Mouse (Mus musculus): ENCODE measurements around the gene Ugt1a10. TPM values are rescaled to one million over a fixed set of nuclear protein-coding genes. Genes with fewer than 3 reads are reported as not detected.
"Not testable (repeated sequence)": the region's sequence is repeated elsewhere in the genome, so short reads cannot be mapped to it uniquely, and the experiment has no call there.

Gene Ugt1a10
- polyA plus RNA-seq, 1 experiment from 2014 or later, result not detected

DNA sequence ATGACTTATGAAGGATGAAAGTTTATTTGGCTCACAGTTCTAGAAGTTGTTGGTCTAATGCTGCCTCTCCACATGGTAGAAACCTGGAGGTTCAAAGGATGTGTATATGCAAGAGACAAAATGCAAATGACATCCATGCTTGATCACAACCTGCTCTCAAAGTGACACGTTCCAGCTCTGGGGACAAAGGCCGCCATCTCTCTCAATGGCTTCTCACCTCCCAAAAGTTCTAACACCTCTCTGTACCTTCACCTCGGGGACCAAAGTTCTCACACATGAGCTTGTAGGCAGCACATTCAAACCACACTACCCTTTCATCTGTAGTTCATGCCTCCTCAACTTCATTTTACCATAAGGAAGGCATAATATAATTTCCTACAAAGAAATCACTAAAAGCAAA, 162.4 kb downstream of the Ugt1a10 start:
- WGBS, result 39% methylated on average over 3 of the region's 3 CpGs
- Histone ChIP-seq H3K27ac (no peak overlapping the region), H3K4me1 (replicated peaks) (no peaks in the 10 kb centered on the region), H3K4me3 (replicated peaks) (no peak overlapping the region), H3K27me3 (no peaks in the 10 kb centered on the region), H3K4me2 (no peak overlapping the region), H3K9me3 (peaks cover 48% of the 10 kb centered on the region), H3K36me3 (no peaks in the 10 kb centered on the region), H3K9ac (replicated peaks) (no peak overlapping the region)
- ATAC-seq (ENCODE audit: insufficient number of reproducible peaks, insufficient read depth, low FRiP score, low TSS enrichment, low read depth), result no peak

DNA sequence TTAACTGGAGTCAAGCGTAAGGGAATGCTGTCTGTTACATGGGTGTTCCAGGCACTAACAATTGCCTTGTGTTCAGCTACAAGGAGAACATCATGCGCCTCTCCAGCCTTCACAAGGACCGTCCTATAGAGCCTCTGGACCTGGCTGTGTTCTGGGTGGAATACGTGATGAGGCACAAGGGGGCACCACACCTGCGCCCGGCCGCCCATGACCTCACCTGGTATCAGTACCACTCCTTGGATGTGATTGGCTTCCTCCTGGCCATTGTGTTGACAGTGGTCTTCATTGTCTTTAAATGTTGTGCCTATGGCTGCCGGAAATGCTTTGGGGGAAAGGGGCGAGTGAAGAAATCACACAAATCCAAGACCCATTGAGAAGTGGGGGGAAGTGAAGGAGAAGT, 162.9 kb downstream of the Ugt1a10 start:
- Histone ChIP-seq H3K27ac (no peak overlapping the region), H3K4me2 (no peak overlapping the region), H3K4me3 (replicated peaks) (no peak overlapping the region), H3K9me3 (peaks cover 43% of the 10 kb centered on the region), H3K9ac (replicated peaks) (no peak overlapping the region), H3K36me3 (no peaks in the 10 kb centered on the region), H3K4me1 (replicated peaks) (no peaks in the 10 kb centered on the region), H3K27me3 (no peaks in the 10 kb centered on the region)
- WGBS, result 73% methylated on average over 9 of the region's 9 CpGs
- no peak for ATAC-seq (ENCODE audit: insufficient number of reproducible peaks, insufficient read depth, low FRiP score, low TSS enrichment, low read depth)

DNA sequence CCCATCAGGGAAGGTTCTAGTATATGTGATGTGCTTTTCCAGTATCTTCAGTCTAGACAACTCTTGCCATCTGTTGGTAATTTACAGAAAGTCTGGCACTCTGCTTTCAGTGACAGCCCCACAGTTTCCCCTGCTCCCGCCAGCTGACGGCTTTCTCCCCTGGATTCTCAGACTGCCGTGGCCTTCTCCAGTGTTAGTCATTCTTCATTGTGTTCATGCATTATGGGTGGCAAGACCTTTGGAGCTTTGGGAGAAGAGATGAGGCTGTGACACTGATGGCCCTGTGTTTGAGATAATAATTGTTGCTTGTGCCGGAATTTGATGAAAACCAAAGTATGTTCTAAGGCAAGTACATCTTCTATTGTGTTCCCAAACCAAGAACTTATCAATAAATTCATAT, 163.4 kb downstream of the Ugt1a10 start:
- Histone ChIP-seq H3K9me3 (peaks cover 38% of the 10 kb centered on the region), H3K4me3 (replicated peaks) (no peak overlapping the region), H3K4me1 (replicated peaks) (no peaks in the 10 kb centered on the region), H3K9ac (replicated peaks) (no peak overlapping the region), H3K27ac (no peak overlapping the region), H3K36me3 (no peaks in the 10 kb centered on the region), H3K4me2 (no peak overlapping the region), H3K27me3 (no peaks in the 10 kb centered on the region)
- WGBS, result 47% methylated on average over 4 of the region's 4 CpGs
- no peak for ATAC-seq (ENCODE audit: insufficient number of reproducible peaks, insufficient read depth, low FRiP score, low TSS enrichment, low read depth)

DNA sequence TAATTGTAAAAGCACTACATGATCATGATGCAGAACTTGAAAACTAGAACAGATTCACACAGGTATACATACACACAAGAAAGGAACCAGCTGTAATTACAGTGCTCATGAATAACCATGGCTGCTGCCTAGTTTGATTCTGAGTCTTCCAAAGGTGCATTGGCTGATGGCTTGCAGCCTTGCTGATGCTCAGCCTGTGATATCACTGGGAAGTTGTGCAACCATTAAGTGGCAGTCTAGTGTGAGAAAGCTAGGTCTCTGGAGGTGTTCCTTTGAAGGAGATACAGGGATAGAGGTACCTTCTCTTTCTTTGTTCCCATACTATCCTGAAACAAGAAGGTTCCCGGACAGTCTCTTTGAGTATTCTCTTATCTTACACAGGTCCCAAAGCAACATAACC, 163.9 kb downstream of the Ugt1a10 start:
- H3K4me3 ChIP-seq (replicated peaks), result no peak overlapping the region
- no peak for ATAC-seq (ENCODE audit: insufficient number of reproducible peaks, insufficient read depth, low FRiP score, low TSS enrichment, low read depth)

GRCm38 (mm10) chr1:88220336-88220735, 165.1 kb downstream of the Ugt1a10 start:
- ATAC-seq (ENCODE audit: insufficient number of reproducible peaks, insufficient read depth, low FRiP score, low TSS enrichment, low read depth), result no peak
- Histone ChIP-seq H3K36me3 (no peaks in the 10 kb centered on the region), H3K4me1 (replicated peaks) (no peaks in the 10 kb centered on the region), H3K4me3 (replicated peaks) (no peak overlapping the region), H3K27ac (no peak overlapping the region), H3K4me2 (no peak overlapping the region), H3K9me3 (peaks cover 23% of the 10 kb centered on the region), H3K27me3 (no peaks in the 10 kb centered on the region), H3K9ac (replicated peaks) (no peak overlapping the region)

More for the DNA sequence above, 163.9 kb downstream of the Ugt1a10 start:
- no peak overlapping the region for H3K4me2 ChIP-seq
- H3K9me3 ChIP-seq, result peaks cover 33% of the 10 kb centered on the region
- H3K9ac ChIP-seq (replicated peaks), result no peak overlapping the region
- 12% methylated on average over 1 of the region's 1 CpGs for WGBS
- H3K36me3 ChIP-seq, result no peaks in the 10 kb centered on the region
- H3K27ac ChIP-seq, result no peak overlapping the region
- H3K4me1 ChIP-seq (replicated peaks), result no peaks in the 10 kb centered on the region
- H3K27me3 ChIP-seq, result no peaks in the 10 kb centered on the region

DNA sequence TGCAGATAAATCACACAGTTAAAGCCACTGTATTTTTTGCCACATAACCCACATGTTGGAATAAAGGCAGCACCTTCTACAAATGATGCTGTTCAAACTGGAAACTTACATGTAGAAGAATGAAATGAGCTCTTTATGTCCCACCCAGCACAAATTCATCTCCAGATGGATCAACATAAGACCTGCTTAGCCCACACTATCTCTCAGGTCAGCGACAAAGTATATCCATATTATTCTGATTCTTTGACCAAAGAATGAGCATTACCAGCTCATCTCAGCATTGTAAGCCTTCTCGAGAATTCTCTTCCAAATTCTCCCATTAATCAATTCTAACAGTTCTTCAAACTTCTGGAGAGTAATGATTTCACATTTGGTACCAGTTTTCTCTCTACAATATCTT, 167.0 kb downstream of the Ugt1a10 start:
- no peak for ATAC-seq (ENCODE audit: insufficient number of reproducible peaks, insufficient read depth, low FRiP score, low TSS enrichment, low read depth)
- H3K27me3 ChIP-seq, result no peaks in the 10 kb centered on the region
- H3K4me3 ChIP-seq (replicated peaks), result no peak overlapping the region
- 54% methylated on average over 2 of the region's 2 CpGs for WGBS
- H3K4me2 ChIP-seq, result no peak overlapping the region
- H3K27ac ChIP-seq, result no peak overlapping the region
- no peak overlapping the region for H3K9ac ChIP-seq (replicated peaks)
- H3K9me3 ChIP-seq, result peaks cover 25% of the 10 kb centered on the region
- no peaks in the 10 kb centered on the region for H3K36me3 ChIP-seq
- H3K4me1 ChIP-seq (replicated peaks), result no peaks in the 10 kb centered on the region

DNA sequence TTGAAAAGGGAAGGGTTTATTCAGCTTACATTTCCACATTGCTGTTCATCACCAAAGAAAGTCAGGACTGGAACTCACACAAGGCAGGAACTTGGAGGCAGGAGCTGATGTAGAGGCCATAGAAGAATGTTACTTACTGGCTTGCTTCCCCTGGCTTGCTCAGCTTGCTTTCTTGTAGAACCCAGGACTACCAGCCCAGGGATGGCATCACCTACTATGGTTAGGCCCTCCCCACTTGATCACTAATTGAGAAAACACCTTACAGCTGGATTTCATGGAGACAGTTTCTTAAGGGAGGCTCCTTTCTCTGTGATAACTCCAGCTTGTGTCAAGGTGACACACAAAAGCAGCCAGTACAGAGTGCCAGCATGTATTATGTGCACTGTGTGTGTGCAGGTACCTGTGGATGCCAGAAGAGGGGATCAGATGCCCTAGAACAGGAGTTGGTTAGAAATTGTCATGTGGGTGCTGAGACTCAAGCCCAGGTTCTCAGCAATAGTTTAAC, 167.9 kb downstream of the Ugt1a10 start:
- H3K4me3 ChIP-seq (replicated peaks); H3K4me1 ChIP-seq (replicated peaks); H3K9ac ChIP-seq (replicated peaks); H3K36me3 ChIP-seq; H3K4me2 ChIP-seq; H3K27me3 ChIP-seq; H3K27ac ChIP-seq; ATAC-seq (ENCODE audit: insufficient number of reproducible peaks, insufficient read depth, low FRiP score, low TSS enrichment, low read depth): not testable (repeated sequence)
- peaks cover 28% of the 10 kb centered on the region for H3K9me3 ChIP-seq

GRCm38 (mm10) chr1:88223591-88223990, 168.4 kb downstream of the Ugt1a10 start:
- Histone ChIP-seq H3K4me3 (replicated peaks) (no peak overlapping the region), H3K4me2 (no peak overlapping the region), H3K27me3 (no peaks in the 10 kb centered on the region), H3K4me1 (replicated peaks) (no peaks in the 10 kb centered on the region), H3K9ac (replicated peaks) (no peak overlapping the region), H3K36me3 (no peaks in the 10 kb centered on the region), H3K9me3 (peaks cover 34% of the 10 kb centered on the region), H3K27ac (no peak overlapping the region)
- ATAC-seq (ENCODE audit: insufficient number of reproducible peaks, insufficient read depth, low FRiP score, low TSS enrichment, low read depth), result no peak
- 53% methylated on average over 1 of the region's 1 CpGs for WGBS

GRCm38 (mm10) chr1:88224029-88224776, 169.0 kb downstream of the Ugt1a10 start:
- no peak for ATAC-seq (ENCODE audit: insufficient number of reproducible peaks, insufficient read depth, low FRiP score, low TSS enrichment, low read depth)
- Histone ChIP-seq H3K36me3 (no peaks in the 10 kb centered on the region), H3K27me3 (no peaks in the 10 kb centered on the region), H3K4me3 (replicated peaks) (no peak overlapping the region), H3K9me3 (peaks cover 40% of the 10 kb centered on the region), H3K9ac (replicated peaks) (no peak overlapping the region), H3K4me2 (no peak overlapping the region), H3K27ac (no peak overlapping the region), H3K4me1 (replicated peaks) (no peaks in the 10 kb centered on the region)
- 66% methylated on average over 2 of the region's 2 CpGs for WGBS

GRCm38 (mm10) chr1:88225301-88225700, 170.1 kb downstream of the Ugt1a10 start:
- not testable (repeated sequence) for ATAC-seq (ENCODE audit: insufficient number of reproducible peaks, insufficient read depth, low FRiP score, low TSS enrichment, low read depth); H3K27ac ChIP-seq; H3K4me2 ChIP-seq; H3K36me3 ChIP-seq; H3K9ac ChIP-seq (replicated peaks); H3K4me1 ChIP-seq (replicated peaks); H3K4me3 ChIP-seq (replicated peaks); H3K27me3 ChIP-seq
- H3K9me3 ChIP-seq, result peaks cover 51% of the 10 kb centered on the region
- 36% methylated on average over 2 of the region's 2 CpGs for WGBS

GRCm38 (mm10) chr1:88225741-88226140, 170.6 kb downstream of the Ugt1a10 start:
- Histone ChIP-seq H3K36me3 (no peaks in the 10 kb centered on the region), H3K4me1 (replicated peaks) (no peaks in the 10 kb centered on the region), H3K4me3 (replicated peaks) (no peak overlapping the region), H3K9ac (replicated peaks) (no peak overlapping the region), H3K27me3 (no peaks in the 10 kb centered on the region), H3K9me3 (peaks cover 55% of the 10 kb centered on the region), H3K4me2 (no peak overlapping the region), H3K27ac (no peak overlapping the region)
- no peak for ATAC-seq (ENCODE audit: insufficient number of reproducible peaks, insufficient read depth, low FRiP score, low TSS enrichment, low read depth)
